Mouse (Mus musculus) urinary bladder, postnatal 36 days (tissue): ENCODE results near the gene Nos1.

Experiments
- DNase-seq, 2 experiments: peaks; one replicate each; pipeline ENCODE4 v3.0.0; 2022; ENCODE audit warnings: low spot score in 2 of 2, mixed read lengths in 1 of 2

Gene Nos1

GRCm38 (mm10) chr5:117780681-117781080, at the start of gene Nos1:
Nos1 (plus strand) TSS chr5:117781032.
- DNase-seq: no peak

- no peak for DNase-seq
Observed at GRCm38 (mm10) chr5:117731311-117731710, 49.5 kb upstream of the Nos1 start.

DNA sequence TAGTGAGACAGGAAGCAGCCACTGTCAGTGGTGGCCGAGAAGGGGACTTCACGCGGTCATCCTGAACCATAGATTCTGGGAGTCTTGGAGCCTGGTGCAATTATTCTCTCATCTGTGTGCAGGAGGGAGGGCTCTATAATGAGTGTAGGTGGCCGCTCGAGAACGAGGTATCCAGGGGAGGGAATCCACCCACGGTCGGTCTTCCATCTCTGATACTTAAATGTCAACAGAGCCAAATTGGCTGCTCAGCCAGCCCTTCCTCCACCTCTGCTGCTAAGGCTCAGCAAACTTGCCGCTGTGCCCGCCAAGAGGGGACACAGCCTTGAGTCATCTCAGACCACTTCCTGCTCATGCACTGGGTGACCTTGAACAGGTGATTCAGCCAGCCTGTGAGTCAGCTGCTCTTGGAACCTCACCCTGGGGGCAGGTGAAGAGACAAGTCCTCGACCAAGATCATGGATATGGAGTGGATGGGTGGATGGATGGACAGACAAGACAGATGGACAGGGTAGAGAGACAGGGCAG, 36.1 kb upstream of the Nos1 start:
- DNase-seq: no peak

GRCm38 (mm10) chr5:117749353-117749752, 31.5 kb upstream of the Nos1 start:
- DNase-seq: no peak

GRCm38 (mm10) chr5:117757696-117758482, 22.9 kb upstream of the Nos1 start:
- DNase-seq: no peak

DNA sequence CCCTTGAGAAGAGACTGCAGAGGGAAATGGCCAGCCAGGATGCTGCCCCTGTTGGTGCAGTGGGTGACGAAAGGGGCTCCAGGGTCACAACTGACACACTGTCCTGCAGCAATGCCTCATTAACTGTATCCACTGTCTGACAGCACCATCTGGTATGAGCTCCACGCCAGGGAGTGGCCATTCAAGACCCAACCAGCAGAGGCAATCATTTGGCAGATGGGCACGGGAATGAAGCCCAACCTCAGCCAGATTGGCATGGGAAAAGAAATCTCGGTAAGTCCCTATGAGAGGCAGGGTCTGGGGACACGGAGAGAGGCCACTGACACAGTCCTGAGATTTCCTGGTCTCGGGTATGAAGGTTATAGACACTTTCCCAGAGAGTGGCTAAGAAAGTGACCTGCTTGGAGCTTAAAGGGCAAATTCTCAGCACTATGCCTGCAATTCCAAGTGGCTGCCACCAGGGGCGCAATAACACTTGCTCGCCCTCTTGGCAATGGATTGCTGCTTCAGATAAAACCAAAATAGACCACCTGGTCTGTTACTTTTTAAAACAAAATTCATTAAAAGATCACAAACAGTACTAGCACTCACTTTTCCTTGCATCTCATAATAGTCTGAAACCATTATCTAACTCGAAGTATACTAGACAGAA, 19.5 kb upstream of the Nos1 start:
- DNase-seq: no peak

- no peak for DNase-seq
Observed at GRCm38 (mm10) chr5:117764496-117764895, 16.3 kb upstream of the Nos1 start.

DNA sequence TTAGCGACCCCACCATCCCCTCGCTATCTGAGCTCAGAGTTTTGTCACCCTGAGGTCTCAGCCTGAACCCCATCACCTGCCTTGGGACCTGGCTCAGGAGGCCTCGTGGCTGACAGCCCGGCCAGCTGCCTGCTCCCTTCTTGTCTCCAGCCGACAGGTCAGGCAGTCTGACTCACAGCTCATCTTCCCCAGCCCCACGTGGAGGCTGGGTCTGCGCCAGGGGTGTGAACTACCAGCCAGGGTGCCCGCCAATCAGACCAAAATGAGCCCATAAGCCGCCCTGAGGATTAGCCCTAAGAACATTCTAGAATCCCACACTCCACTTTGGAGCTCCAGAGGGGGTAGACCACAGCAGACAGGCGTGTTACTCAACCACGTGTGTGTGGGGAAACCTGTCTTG, 1.7 kb upstream of the Nos1 start:
- DNase-seq: no peak

DNA sequence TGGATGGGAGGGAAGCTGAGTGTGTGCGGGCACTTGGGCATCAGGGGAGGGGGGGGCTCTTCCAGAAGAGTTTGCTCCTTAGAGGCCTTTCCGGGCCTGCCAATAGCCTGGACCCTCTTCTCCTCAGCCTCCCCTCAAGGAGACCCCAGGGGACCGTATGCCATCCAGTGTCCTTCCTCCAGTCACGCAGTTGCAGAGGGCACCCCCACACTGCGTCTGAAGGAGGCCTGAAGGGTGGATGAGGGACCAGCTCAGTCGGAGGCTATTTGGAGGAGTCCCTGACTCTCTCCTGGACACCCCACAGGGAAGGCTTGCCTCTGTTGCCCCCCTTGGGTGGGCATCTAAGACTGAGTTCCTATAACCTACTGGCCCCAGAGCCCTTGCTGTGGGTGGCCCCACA, 346 bp downstream of the Nos1 start:
- no peak for DNase-seq

GRCm38 (mm10) chr5:117790071-117790470, 9.2 kb downstream of the Nos1 start:
- DNase-seq: no peak

GRCm38 (mm10) chr5:117791875-117792274, 11.0 kb downstream of the Nos1 start:
- no peak for DNase-seq

- no peak for DNase-seq
Observed at GRCm38 (mm10) chr5:117800849-117801248, 20.0 kb downstream of the Nos1 start.

DNA sequence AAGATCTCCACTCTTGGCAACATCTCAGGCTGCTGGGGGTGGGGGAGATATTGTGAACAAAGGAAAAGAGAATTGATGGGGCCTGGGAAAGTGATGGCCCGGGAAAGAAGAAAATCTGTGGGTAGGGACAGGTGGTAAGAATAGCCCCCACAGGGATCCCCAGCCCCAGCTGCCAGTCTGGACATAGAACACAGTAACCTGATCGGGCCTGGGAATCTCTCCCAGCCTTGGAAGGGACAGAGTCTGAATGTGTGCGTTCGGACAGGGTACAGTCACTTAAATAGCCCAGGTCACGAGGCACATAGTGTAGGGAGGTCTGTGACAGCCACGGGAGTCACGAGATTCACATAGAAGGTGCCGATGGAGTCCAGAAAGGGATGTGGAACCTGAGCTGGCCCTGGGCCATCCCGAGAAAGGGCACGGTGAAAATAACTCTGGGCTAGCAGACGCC, 21.3 kb downstream of the Nos1 start:
- DNase-seq: no peak

- no peak for DNase-seq
Observed at GRCm38 (mm10) chr5:117803551-117803950, 22.7 kb downstream of the Nos1 start.

DNA sequence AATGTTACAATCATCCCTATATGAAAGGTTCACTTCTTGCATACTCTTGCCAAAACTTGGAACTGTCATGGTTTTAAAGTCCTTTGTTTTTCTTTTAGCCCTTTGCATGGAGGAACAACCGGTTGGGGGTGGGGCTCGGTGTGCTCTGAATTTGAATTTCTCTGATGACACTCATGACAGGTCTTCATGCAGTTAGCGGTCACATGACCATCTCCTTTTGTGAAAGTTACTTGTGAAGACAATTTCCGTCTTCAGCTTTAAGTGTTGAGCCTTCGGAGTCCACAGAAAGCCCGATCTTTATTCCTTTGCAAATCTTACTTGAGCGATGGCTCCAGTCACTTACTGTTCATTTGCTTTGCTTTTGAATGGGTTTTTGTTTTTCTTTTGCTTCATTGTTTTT, 30.1 kb downstream of the Nos1 start:
- no peak for DNase-seq

DNA sequence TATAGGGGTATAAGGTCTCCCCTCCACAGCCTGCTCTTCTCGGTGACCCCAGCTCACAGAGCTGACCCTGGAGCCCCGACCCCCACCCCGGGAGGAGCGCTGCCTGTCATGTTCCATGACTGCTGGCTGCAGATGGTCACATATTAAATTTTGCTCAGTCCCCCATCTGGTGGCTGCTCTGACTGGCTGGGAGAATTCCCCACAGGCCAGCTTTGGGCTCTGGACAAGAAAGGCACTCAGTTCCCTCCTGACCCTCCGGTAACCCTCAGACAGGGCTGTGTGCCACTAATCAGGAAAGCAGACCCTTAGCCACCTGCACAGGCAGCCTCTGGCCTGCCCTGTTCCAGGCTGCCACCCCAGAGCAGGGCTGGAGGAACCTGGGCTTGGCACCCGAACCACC, 38.0 kb downstream of the Nos1 start:
- DNase-seq: no peak

DNA sequence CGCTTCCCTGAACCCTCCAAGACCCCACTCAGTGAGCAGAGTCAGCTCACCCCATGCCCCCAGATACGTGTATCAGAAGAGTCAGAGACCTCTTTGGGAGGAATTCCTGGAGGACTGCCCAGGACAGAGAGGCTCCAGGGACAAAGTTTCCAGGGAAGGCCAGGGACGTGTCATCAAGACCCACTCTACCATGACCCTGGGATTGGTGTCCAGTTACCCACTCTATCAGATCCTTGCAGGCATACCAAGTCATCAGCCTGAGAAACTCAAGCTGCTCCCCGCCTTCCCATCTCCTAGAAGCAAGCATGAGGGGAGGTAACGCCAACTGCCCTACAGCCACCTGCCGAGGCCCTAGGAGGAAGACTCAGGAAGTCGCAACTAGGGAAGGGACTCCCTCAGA, 39.6 kb downstream of the Nos1 start:
- DNase-seq: no peak

GRCm38 (mm10) chr5:117823811-117824210, 43.0 kb downstream of the Nos1 start:
- DNase-seq: no peak

DNA sequence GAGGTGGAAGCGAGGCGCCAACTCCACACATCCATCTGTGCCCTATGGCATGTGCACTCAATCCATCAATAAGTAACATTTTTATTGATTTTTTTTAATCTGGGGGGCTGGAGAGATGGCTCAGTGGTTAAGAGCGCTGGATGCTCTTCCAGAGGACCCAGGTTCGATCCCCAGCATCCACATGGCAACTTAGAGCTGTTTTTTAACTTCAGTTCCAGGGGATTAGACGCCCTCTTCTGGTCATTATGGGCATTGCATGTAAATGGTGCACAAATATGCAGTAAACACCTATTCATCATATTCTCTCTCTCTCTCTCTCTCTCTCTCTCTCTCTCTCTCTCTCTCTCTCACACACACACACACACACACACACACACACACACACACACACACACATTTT, 43.7 kb downstream of the Nos1 start:
- no peak for DNase-seq

GRCm38 (mm10) chr5:117825336-117825735, 44.5 kb downstream of the Nos1 start:
- no peak for DNase-seq

DNA sequence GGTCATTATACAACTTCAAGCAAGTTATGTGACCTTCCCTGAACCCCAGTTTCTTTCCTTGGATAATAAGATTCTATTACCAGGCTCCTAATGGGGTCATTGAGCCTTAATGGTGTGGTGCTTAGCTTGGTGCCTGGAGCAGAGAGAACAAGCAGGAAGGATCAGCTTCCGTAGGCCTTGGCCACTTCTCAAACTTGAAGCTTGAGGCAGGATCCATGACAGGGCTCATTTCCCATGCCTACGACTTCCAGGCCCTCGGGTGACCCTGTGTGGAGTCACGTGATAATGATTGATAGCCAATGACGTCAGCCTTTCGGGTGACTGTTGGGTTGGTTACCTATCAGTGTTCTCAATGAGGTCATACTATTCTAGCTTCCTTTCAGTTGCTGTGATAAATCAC, 46.5 kb downstream of the Nos1 start:
- no peak for DNase-seq

DNA sequence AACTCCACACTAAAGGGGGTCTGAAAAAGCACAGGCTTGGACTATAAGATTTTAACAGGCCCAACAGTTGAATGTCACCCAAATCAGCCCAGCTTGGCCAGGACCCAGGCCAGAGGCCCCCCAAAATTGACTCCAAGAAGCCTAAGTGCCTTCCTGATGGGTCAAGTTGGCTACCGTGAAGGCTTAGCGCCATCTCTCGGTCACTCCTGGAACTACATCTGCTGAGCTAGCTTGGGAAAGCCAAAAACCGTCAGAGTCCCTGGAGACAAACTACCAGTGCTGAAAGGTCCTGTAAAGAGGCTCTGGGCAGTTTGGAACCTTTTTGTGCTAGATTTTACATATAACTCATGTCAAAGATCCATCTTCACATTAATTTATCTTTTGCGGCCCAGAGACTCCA, 56.1 kb downstream of the Nos1 start:
- peak; percentile 53 to 56 for DNase-seq

GRCm38 (mm10) chr5:117837731-117838130, 56.9 kb downstream of the Nos1 start:
- DNase-seq: no peak
